Mouse (Mus musculus) macrophage (primary cell): Measurements from ENCODE around the gene Zfp52. TPM values are rescaled to one million over a fixed set of nuclear protein-coding genes. Genes with fewer than 3 reads are reported as not detected.

Source experiments
- H3K27ac ChIP-seq: fragments of 350-480 bp; formaldehyde crosslinking; 2 replicates; pipeline ENCODE4 v1.9.0; 2021
- H3K36me3 ChIP-seq: fragments of 350-480 bp; formaldehyde crosslinking; 2 replicates; pipeline ENCODE4 v1.9.0; 2021; ENCODE audit errors: inconsistent target
- H3K4me3 ChIP-seq: fragments of 350-480 bp; formaldehyde crosslinking; 2 replicates; pipeline ENCODE4 v1.9.0; 2021; ENCODE audit errors: inconsistent target
- H3K79me2 ChIP-seq: fragments of 350-480 bp; formaldehyde crosslinking; 2 replicates; pipeline ENCODE4 v1.9.0; 2021; ENCODE audit errors: inconsistent target
- WGBS: methylation state at CpG from one replicate; pipeline ENCODE4 v1.1.7; 2026; ENCODE audit warnings: inconsistent platforms; ENCODE audit not compliant: missing documents; 5-methylcytosine and 5-hydroxymethylcytosine counted together
- polyA plus RNA-seq: library from polyadenylated mRNA; stranded (reverse); fragments of 250-400 nt; gene quantifications from 3 replicates; pipeline ENCODE4 v1.2.4, GENCODE M21; 2018; ENCODE audit warnings: inconsistent platforms

Gene Zfp52
- polyA plus RNA-seq, 1 experiment from 2014 or later, result 21.1 TPM

GRCm38 (mm10) chr17:21531621-21532020 is 3.7 kb upstream of the Zfp52 start:
- WGBS, result 64% methylated on average over 5 of the region's 5 CpGs
- Histone ChIP-seq H3K79me2 (peaks cover 6% of the 10 kb centered on the region), H3K4me3 (peak overlapping the region; percentile 38; the same call in 1 of the 2 replicates), H3K27ac (no peak overlapping the region), H3K36me3 (no peaks in the 10 kb centered on the region)

- H3K4me3 ChIP-seq, result peak overlapping the region; percentile 38
- H3K27ac ChIP-seq, result peak overlapping the region; percentile 48
- H3K79me2 ChIP-seq, result peaks cover 13% of the 10 kb centered on the region
- WGBS, result 4% methylated on average over 37 of the region's 54 CpGs
- no peaks in the 10 kb centered on the region for H3K36me3 ChIP-seq
These were observed 3.0 kb upstream of the Zfp52 start for GRCm38 (mm10) chr17:21532101-21532951.

GRCm38 (mm10) chr17:21533961-21534360 is 1.4 kb upstream of the Zfp52 start:
- H3K79me2 ChIP-seq, result peaks cover 29% of the 10 kb centered on the region
- H3K27ac ChIP-seq, result no peak overlapping the region
- WGBS, result 100% methylated on average over 1 of the region's 1 CpGs
- no peak overlapping the region for H3K4me3 ChIP-seq
- H3K36me3 ChIP-seq, result no peaks in the 10 kb centered on the region

- Histone ChIP-seq H3K27ac (peak overlapping the region; percentile 80), H3K79me2 (peaks cover 35% of the 10 kb centered on the region), H3K4me3 (peak overlapping the region; percentile 85; the same call in 1 of the 2 replicates), H3K36me3 (no peaks in the 10 kb centered on the region)
- WGBS, result 0% methylated on average over 4 of the region's 4 CpGs
These were observed 761 bp upstream of the Zfp52 start for GRCm38 (mm10) chr17:21534460-21535095.

GRCm38 (mm10) chr17:21536096-21536495 is 757 bp downstream of the Zfp52 start:
- Histone ChIP-seq H3K27ac (peak overlapping the region; percentile 80), H3K79me2 (peaks cover 50% of the 10 kb centered on the region), H3K36me3 (peaks cover 4% of the 10 kb centered on the region; the same call in 1 of the 2 replicates), H3K4me3 (peak overlapping the region; percentile 85)
- 17% methylated on average over 7 of the region's 7 CpGs for WGBS

GRCm38 (mm10) chr17:21536676-21537075 is 1.3 kb downstream of the Zfp52 start:
- H3K4me3 ChIP-seq, result peak overlapping the region; percentile 85
- WGBS, result 65% methylated on average over 2 of the region's 2 CpGs

GRCm38 (mm10) chr17:21557831-21558230 is 22.5 kb downstream of the Zfp52 start:
- peaks cover 60% of the 10 kb centered on the region for H3K36me3 ChIP-seq

More at GRCm38 (mm10) chr17:21536676-21537075, 1.3 kb downstream of the Zfp52 start:
- peaks cover 5% of the 10 kb centered on the region; the same call in 1 of the 2 replicates for H3K36me3 ChIP-seq
- peak overlapping the region; percentile 80 for H3K27ac ChIP-seq
- peaks cover 56% of the 10 kb centered on the region for H3K79me2 ChIP-seq

GRCm38 (mm10) chr17:21566220-21566619 is 30.9 kb downstream of the Zfp52 start:
- H3K4me3 ChIP-seq, result peak overlapping the region; percentile 53
- WGBS, result 3% methylated on average over 3 of the region's 5 CpGs
- H3K79me2 ChIP-seq, result peaks cover 34% of the 10 kb centered on the region
- peak overlapping the region; percentile 63 for H3K27ac ChIP-seq
- peaks cover 13% of the 10 kb centered on the region for H3K36me3 ChIP-seq

More at GRCm38 (mm10) chr17:21557831-21558230, 22.5 kb downstream of the Zfp52 start:
- WGBS, result 76% methylated on average over 2 of the region's 2 CpGs
- no peak overlapping the region for H3K4me3 ChIP-seq
- peaks cover 11% of the 10 kb centered on the region; the same call in 1 of the 2 replicates for H3K79me2 ChIP-seq
- H3K27ac ChIP-seq, result no peak overlapping the region

GRCm38 (mm10) chr17:21566728-21567349 is 31.5 kb downstream of the Zfp52 start, which contains the start of gene Zfp948:
TSS of gene Zfp948 (plus strand) at chr17:21567008.
- Histone ChIP-seq H3K36me3 (peaks cover 6% of the 10 kb centered on the region), H3K4me3 (peak within 1 kb of the TSS; percentile 53), H3K79me2 (peaks cover 34% of the 10 kb centered on the region), H3K27ac (peak within 1 kb of the TSS; percentile 63)
- WGBS, result 2% methylated on average over 29 of the region's 29 CpGs

- Histone ChIP-seq H3K27ac (no peak overlapping the region), H3K79me2 (peaks cover 34% of the 10 kb centered on the region), H3K36me3 (no peaks in the 10 kb centered on the region), H3K4me3 (peak overlapping the region; percentile 53)
- no CpG with 5 or more reads among the region's 1 CpGs for WGBS
These were observed 32.4 kb downstream of the Zfp52 start for GRCm38 (mm10) chr17:21567696-21568095.

- 43% methylated on average over 1 of the region's 1 CpGs for WGBS
- no peak overlapping the region for H3K4me3 ChIP-seq
- H3K27ac ChIP-seq, result no peak overlapping the region
- H3K79me2 ChIP-seq, result no peaks in the 10 kb centered on the region
- H3K36me3 ChIP-seq, result peaks cover 20% of the 10 kb centered on the region; the same call in 1 of the 2 replicates
These were observed 43.7 kb downstream of the Zfp52 start for GRCm38 (mm10) chr17:21579080-21579479.

GRCm38 (mm10) chr17:21579493-21580175 is 44.3 kb downstream of the Zfp52 start:
- WGBS, result 39% methylated on average over 5 of the region's 5 CpGs

GRCm38 (mm10) chr17:21585521-21585920 is 50.2 kb downstream of the Zfp52 start:
- no peak overlapping the region for H3K4me3 ChIP-seq

More at GRCm38 (mm10) chr17:21579493-21580175, 44.3 kb downstream of the Zfp52 start:
- Histone ChIP-seq H3K79me2 (no peaks in the 10 kb centered on the region), H3K4me3 (no peak overlapping the region), H3K36me3 (peaks cover 21% of the 10 kb centered on the region; the same call in 1 of the 2 replicates), H3K27ac (no peak overlapping the region)

More at GRCm38 (mm10) chr17:21585521-21585920, 50.2 kb downstream of the Zfp52 start:
- 100% methylated on average over 2 of the region's 2 CpGs for WGBS
- peaks cover 44% of the 10 kb centered on the region for H3K36me3 ChIP-seq
- no peak overlapping the region for H3K27ac ChIP-seq
- no peaks in the 10 kb centered on the region for H3K79me2 ChIP-seq
